Mouse (Mus musculus): ENCODE data around the gene A730061H03Rik.

- TF ChIP-seq CTCF (IDR thresholded peaks at IDR 0.05; ENCODE audit: low read depth, low read length) (no peak), GATA1 (IDR thresholded peaks at IDR 0.05; ENCODE audit: borderline replicate concordance, low read length) (no peak), TAL1 (conservative IDR thresholded peaks at IDR 0.05; ENCODE audit: low read depth, low read length) (no peak)
Observed at GRCm38 (mm10) chr14:55605743-55606459, 45.7 kb upstream of the A730061H03Rik start.

Measured in G1E (cell line).